Mouse (Mus musculus): ENCODE data around the gene Cyp2r1.

DNA sequence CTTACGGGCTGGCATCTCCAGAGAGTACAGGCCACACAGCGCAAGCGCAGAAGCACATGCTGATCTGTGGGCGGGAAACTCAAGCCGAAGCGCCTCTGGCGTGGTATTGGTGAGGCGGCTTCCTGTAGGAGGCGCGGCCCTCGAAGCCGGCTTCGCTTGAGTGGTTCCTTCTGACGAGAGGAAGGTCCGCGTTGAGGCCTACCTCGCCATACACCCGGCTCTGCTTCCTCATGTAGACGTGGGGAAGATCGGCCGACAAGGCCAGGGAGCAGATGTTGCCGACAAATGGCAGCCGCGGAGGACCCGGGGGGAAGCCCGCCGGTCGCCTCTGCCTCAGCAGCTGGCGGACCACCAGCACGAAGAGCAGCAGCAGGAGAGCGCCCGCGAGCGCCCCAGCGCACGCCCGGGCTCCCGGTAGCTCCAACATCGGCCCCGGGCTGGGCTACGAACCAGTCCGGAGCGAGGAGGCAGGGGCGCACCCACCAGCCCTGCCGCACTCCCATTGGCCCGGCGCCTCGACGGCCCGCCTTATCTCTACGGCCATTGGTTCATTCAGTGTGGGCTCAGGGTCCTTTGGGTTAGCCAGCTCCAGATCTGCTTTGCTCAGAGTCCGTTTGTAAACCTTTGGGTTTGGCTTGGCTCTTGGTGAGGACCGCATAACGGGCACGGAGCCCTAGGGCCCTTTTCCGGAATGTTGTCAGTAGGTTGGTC is at the start of gene Cyp2r1:
- TF ChIP-seq CTCF (IDR thresholded peaks at IDR 0.05; ENCODE audit: low read depth, low read length) (no peak), GATA1 (IDR thresholded peaks at IDR 0.05; ENCODE audit: borderline replicate concordance, low read length) (no peak)
